Mouse (Mus musculus) midbrain, postnatal 0 days (tissue): ENCODE results near the gene Aimp2. TPM values are rescaled to one million over a fixed set of nuclear protein-coding genes. Genes with fewer than 3 reads are reported as not detected.

Experiments
- ATAC-seq: fragments of 200-750 bp; cut with Nextera tagmentation; 2 replicates; pipeline ENCODE4 v1.8.0; 2017; ENCODE audit warnings: moderate number of reproducible peaks, mild to moderate bottlenecking, moderate TSS enrichment, moderate library complexity; ENCODE audit not compliant: low FRiP score
- DNase-seq: peaks from one replicate; pipeline ENCODE4 v3.0.0-alpha.2; 2015; ENCODE audit warnings: low spot score
- H3K27ac ChIP-seq: fragments of 300-500 bp; sonication (generic); 2 replicates; pipeline ENCODE4 v1.5.1; 2014; ENCODE audit warnings: low read depth, mild to moderate bottlenecking, low read length, mixed read lengths
- H3K27me3 ChIP-seq: fragments of 300-500 bp; sonication (generic); 2 replicates; pipeline ENCODE4 v1.6.1; 2014; ENCODE audit warnings: low read length, control low read depth, mixed read lengths; ENCODE audit not compliant: insufficient read depth
- H3K36me3 ChIP-seq: fragments of 300-500 bp; sonication (generic); 2 replicates; pipeline ENCODE4 v1.6.1; 2014; ENCODE audit warnings: low read length, control low read depth, mixed read lengths; ENCODE audit not compliant: insufficient read depth
- H3K4me1 ChIP-seq: fragments of 300-500 bp; sonication (generic); 2 replicates; pipeline ENCODE4 v1.6.1; 2014; ENCODE audit warnings: mild to moderate bottlenecking, control low read depth, antibody characterized with exemption, low read length, mixed read lengths; ENCODE audit not compliant: insufficient read depth
- H3K4me2 ChIP-seq: fragments of 300-500 bp; sonication (generic); 2 replicates; pipeline ENCODE4 v1.6.1; 2014; ENCODE audit warnings: low read depth, mild to moderate bottlenecking, low read length, mixed read lengths; ENCODE audit not compliant: poor library complexity, severe bottlenecking
- H3K4me3 ChIP-seq: fragments of 300-500 bp; sonication (generic); 2 replicates; pipeline ENCODE4 v1.5.1; 2014; ENCODE audit warnings: low read depth, mild to moderate bottlenecking, low read length, moderate library complexity
- H3K9ac ChIP-seq: fragments of 300-500 bp; sonication (generic); replicated peaks from 2 replicates; pipeline ENCODE4 v1.6.1; 2014; ENCODE audit warnings: mild to moderate bottlenecking, low read length, moderate library complexity, mixed read lengths; ENCODE audit not compliant: poor library complexity, severe bottlenecking
- H3K9me3 ChIP-seq: fragments of 300-500 bp; sonication (generic); 2 replicates; pipeline ENCODE4 v1.6.1; 2016; ENCODE audit warnings: low read length, control low read depth
- CTCF ChIP-seq: IDR thresholded peaks from 2 replicates; pipeline ENCODE4 v1.5.1; 2016; ENCODE audit warnings: antibody characterized with exemption, mild to moderate bottlenecking
- WGBS: fragments of 180-500 bp; shearing (Covaris S2); extraction: QIAGEN DNeasy Blood & Tissue Kit; methylation state at CpG from one replicate; pipeline ENCODE4 v1.1.7; 2014; 5-methylcytosine and 5-hydroxymethylcytosine counted together
- polyA plus RNA-seq: library from polyadenylated mRNA; unstranded; fragments of >200 nt; fragmentation: Nextera tagmentation; extraction: Ambion mirVana; gene quantifications from 2 replicates; pipeline ENCODE4 v1.2.1, GENCODE M21; 2015
- total RNA-seq: library from RNA; depleted of rRNA; stranded (reverse); fragments of >200 nt; gene quantifications from 2 replicates; pipeline ENCODE4 v1.2.3, GENCODE M21; 2014; rRNA removed

Aimp2 gene
- total RNA-seq (52.9 and 64.0 TPM in 2 replicates), polyA plus RNA-seq (68.4 and 74.7 TPM in 2 replicates)

DNA sequence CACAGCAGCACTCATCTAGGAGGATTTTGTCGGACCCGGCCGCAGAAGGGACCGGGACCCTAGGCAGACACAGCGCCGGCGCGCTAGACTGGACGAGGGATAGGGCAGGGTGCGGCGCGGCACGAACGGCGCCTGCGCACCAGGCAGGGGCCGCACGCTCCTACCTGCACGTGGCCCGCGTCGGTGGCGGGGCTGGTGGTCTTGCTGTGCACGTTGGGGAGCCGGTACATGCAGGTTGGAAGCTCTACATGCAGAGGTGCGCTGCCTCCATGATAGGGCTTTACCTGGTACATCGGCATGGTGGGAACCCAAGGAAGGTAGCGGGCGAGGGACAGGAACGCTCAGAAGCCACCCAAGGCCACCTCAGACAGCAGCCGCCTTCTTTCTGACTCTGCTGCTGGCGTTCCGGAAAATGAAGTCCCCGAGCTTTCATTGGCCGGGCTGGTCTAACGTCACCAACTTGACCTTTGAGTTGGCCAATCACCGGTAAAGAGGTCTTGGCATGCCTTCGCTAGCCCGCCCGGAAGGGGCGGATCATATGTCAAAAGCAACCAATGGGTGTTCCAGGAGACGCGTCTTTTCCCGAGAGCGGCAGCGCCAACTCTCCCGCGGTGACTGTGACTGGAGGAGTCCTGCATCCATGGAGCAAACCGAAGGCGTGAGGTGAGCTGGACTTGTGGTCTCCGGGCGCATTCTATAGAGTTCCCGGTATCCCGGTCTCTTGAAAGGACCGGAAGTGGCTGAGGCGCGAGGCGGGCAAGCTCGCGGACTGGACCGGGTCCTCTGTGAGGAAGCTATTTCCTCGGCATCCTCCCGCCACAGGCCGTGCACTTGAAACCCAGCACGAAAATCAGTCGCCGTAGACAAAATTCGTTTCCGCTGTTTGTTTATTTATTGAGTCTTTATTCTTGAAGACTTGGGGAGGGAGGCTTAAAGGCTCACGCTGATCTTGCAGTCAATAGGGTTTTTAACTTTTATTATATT lies at the start of gene Aimp2, which contains the start of gene Pms2:
Gene Aimp2 (minus strand): TSS at position 431 of the 984 bp plus-strand sequence.
Gene Pms2 (plus strand): TSS at position 548 of the 984 bp plus-strand sequence.
- Histone ChIP-seq H3K4me3 (peak within 1 kb of the TSS; percentile 53), H3K36me3 (peaks cover 22% of the 10 kb centered on the region), H3K27me3 (no peaks in the 10 kb centered on the region), H3K9ac (peak within 1 kb of the TSS; percentile 42), H3K4me1 (peaks cover 11% of the 10 kb centered on the region; the same call in 1 of the 2 replicates), H3K9me3 (no peaks in the 10 kb centered on the region), H3K4me2 (peak within 1 kb of the TSS; percentile 64), H3K27ac (peak within 1 kb of the TSS; percentile 75)
- peak; percentile 99 for DNase-seq
- TF ChIP-seq CTCF = no peak
- ATAC-seq = peak; percentile 100
- whole genome bisulfite sequencing = under 1% methylated on average over 70 of the region's 70 CpGs

DNA sequence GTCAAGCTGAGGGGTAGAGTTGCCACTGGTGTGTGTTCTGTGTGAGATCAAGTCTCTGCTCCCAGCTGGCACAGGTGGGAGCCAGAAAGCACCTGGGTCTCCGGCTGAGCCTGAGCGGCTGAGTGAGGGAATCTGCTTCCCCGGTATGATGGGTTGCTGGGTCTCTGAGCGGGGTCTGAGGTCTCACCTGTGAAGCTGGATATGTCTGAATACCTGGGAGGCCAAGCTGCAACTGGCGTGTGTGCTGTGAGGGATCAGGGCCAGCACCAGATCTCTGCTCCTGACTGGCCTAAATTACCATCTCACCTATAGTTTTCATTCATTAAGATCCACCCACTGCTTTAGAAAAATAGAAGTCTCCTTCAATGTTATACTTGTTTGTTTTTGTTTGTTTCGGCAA lies 47.5 kb upstream of the Aimp2 start:
- H3K4me3 ChIP-seq = no peak overlapping the region
- no peak overlapping the region for H3K4me2 ChIP-seq
- 92% methylated on average over 6 of the region's 6 CpGs for WGBS
- DNase-seq (no peak), ATAC-seq (no peak)
- no peak overlapping the region for H3K27ac ChIP-seq
- no peaks in the 10 kb centered on the region for H3K27me3 ChIP-seq
- no peak overlapping the region for H3K9ac ChIP-seq
- H3K4me1 ChIP-seq = no peaks in the 10 kb centered on the region
- no peak for TF ChIP-seq CTCF
- H3K36me3 ChIP-seq = peaks cover 9% of the 10 kb centered on the region; the same call in 1 of the 2 replicates
- no peaks in the 10 kb centered on the region for H3K9me3 ChIP-seq

DNA sequence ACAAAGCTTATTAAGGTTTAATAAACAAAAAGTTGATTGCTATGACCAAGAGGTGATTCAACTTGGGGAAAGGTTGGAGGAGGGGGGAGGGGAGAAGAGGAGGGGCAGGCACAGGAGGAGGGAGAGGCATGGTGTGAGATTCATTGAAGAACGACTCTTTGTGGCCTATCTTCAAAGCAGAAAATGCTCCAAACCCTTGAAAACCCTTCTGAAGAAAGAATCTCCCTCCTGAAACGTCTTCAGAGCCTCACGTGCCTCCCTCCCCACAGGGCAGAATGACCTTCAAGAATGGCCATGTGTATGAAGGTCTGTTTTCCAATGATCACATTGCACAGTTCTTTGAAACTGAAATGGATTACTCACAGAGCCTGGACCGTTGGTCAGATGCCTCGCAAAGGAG lies 40.4 kb upstream of the Aimp2 start:
- 41% methylated on average over 5 of the region's 5 CpGs for WGBS
- Histone ChIP-seq H3K9me3 (no peaks in the 10 kb centered on the region), H3K27me3 (no peaks in the 10 kb centered on the region), H3K4me1 (no peaks in the 10 kb centered on the region), H3K4me2 (no peak overlapping the region), H3K27ac (no peak overlapping the region), H3K4me3 (no peak overlapping the region), H3K9ac (no peak overlapping the region), H3K36me3 (no peaks in the 10 kb centered on the region)
- no peak for TF ChIP-seq CTCF
- no peak for DNase-seq
- ATAC-seq = no peak

DNA sequence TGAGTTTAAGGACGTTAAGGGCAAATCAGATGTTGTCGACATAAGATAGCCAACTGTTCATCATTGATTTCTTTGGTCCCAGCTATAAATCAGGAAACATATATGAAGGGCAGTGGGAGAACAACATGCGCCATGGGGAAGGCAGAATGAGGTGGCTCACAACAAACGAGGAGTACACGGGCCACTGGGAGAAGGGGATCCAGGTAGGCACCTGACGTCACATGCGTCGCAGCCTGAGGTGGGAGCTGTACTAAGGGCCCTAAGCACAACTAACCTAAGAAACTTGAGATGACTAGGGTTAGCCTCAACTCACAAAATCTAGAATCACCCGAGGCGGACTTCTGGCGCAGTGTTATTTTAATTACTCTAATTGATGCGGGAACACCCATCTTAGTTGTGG lies 38.7 kb upstream of the Aimp2 start:
- WGBS = 91% methylated on average over 12 of the region's 12 CpGs
- Histone ChIP-seq H3K9ac (no peak overlapping the region), H3K27ac (no peak overlapping the region), H3K4me3 (no peak overlapping the region), H3K27me3 (no peaks in the 10 kb centered on the region), H3K36me3 (0 out of 2 replicates have a peak, but pooled peaks cover 3% of the 10 kb centered on the region), H3K4me2 (no peak overlapping the region), H3K9me3 (no peaks in the 10 kb centered on the region), H3K4me1 (no peaks in the 10 kb centered on the region)
- DNase-seq (no peak), ATAC-seq (no peak)
- no peak for TF ChIP-seq CTCF

DNA sequence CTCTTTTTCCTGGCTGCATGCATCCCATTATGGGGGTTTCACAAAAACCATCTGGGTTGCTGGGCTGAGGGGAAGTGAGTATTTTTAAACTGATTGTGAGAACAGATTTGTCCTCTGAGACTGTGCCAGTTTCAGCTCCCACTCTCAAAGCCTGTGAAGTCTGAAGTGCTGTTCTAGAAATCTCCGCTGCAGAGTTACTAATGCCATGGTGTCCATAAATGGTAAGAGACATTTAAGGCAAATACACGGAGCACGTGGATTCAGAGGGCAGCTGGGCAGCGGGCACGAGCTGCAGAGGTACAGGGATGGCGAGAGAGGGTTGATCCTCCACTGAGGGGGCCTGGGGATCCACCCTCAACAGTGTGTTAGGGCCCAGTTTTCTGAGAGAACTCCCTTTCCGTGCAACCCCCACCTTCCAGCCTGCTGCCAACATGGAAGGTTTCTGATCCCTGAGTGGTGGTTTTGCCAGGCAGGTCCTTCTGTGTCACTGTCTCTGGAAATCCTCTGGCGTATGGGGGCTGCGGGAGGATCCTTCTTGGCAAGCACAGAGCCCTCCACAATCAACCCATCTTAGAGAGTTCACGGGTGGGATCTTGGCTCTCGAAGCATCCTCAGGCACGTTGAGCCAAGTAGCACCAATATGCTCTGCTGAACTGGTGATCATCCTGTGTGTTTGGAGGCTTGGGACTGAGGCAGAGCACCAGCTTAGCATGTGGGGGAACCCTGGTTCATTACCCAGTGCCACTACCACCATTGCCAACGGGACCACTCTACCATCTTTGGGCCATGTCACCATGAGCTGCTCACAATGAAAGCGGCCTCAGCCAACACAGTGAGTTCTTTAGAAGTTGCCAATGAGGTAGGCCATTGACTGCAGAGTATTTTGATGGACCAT lies 33.8 kb upstream of the Aimp2 start:
- DNase-seq = no peak
- H3K4me1 ChIP-seq = no peaks in the 10 kb centered on the region

More for the DNA sequence above, 33.8 kb upstream of the Aimp2 start:
- Histone ChIP-seq H3K27ac (no peak overlapping the region), H3K4me3 (no peak overlapping the region), H3K4me2 (no peak overlapping the region), H3K36me3 (0 out of 2 replicates have a peak, but pooled peaks cover 3% of the 10 kb centered on the region), H3K27me3 (no peaks in the 10 kb centered on the region), H3K9ac (no peak overlapping the region), H3K9me3 (no peaks in the 10 kb centered on the region)
- 85% methylated on average over 14 of the region's 14 CpGs for WGBS
- no peak for TF ChIP-seq CTCF
- no peak for ATAC-seq
